Mouse (Mus musculus) heart, embryonic 13.5 days (tissue): ENCODE results near the gene Hoxd12. TPM values are rescaled to one million over a fixed set of nuclear protein-coding genes. Genes with fewer than 3 reads are reported as not detected.
A peak's percentile ranks its signal among the peaks of the same experiment; 100 is the strongest.

ENCODE experiments used
- ATAC-seq: fragments of 200-750 bp; cut with Nextera tagmentation; 2 replicates; pipeline ENCODE4 v1.8.0; 2017; ENCODE audit warnings: moderate TSS enrichment; ENCODE audit not compliant: insufficient number of reproducible peaks, low FRiP score, low TSS enrichment; ENCODE audit errors: extremely low read depth
- H3K27ac ChIP-seq: fragments of 300-500 bp; sonication (generic); replicated peaks from 2 replicates; pipeline ENCODE4 v1.5.1; 2015; ENCODE audit warnings: moderate library complexity, mild to moderate bottlenecking, inconsistent platforms
- H3K27me3 ChIP-seq: fragments of 300-500 bp; sonication (generic); replicated peaks from 2 replicates; pipeline ENCODE4 v1.6.1; 2015; ENCODE audit warnings: mild to moderate bottlenecking, inconsistent platforms
- H3K36me3 ChIP-seq: fragments of 300-500 bp; sonication (generic); 2 replicates; pipeline ENCODE4 v1.6.1; 2015; ENCODE audit warnings: mild to moderate bottlenecking, inconsistent platforms
- H3K4me1 ChIP-seq: fragments of 300-500 bp; sonication (generic); 2 replicates; pipeline ENCODE4 v1.6.1; 2015; ENCODE audit warnings: inconsistent platforms
- H3K4me2 ChIP-seq: fragments of 300-500 bp; sonication (generic); 2 replicates; pipeline ENCODE4 v1.6.1; 2015; ENCODE audit warnings: inconsistent platforms, mild to moderate bottlenecking, moderate library complexity
- H3K4me3 ChIP-seq: fragments of 300-500 bp; sonication (generic); 2 replicates; pipeline ENCODE4 v1.5.1; 2015; ENCODE audit warnings: moderate library complexity, mild to moderate bottlenecking, inconsistent platforms
- H3K9ac ChIP-seq: fragments of 300-500 bp; sonication (generic); 2 replicates; pipeline ENCODE4 v1.6.1; 2015; ENCODE audit warnings: inconsistent platforms, mild to moderate bottlenecking, moderate library complexity
- H3K9me3 ChIP-seq: fragments of 300-500 bp; sonication (generic); 2 replicates; pipeline ENCODE4 v1.6.1; 2016; ENCODE audit warnings: inconsistent platforms
- WGBS: fragments of 180-500 bp; shearing (Covaris S2); methylation state at CpG from one replicate; pipeline ENCODE4 v1.1.7; 2015; ENCODE audit warnings: mixed read lengths; 5-methylcytosine and 5-hydroxymethylcytosine counted together
- polyA plus RNA-seq: library from polyadenylated mRNA; unstranded; fragments of >200 nt; fragmentation: Nextera tagmentation; extraction: Ambion mirVana; gene quantifications from 2 replicates; pipeline ENCODE4 v1.2.1, GENCODE M21; 2015

Hoxd12 gene
- polyA plus RNA-seq, 1 experiment from 2014 or later, result not detected

DNA sequence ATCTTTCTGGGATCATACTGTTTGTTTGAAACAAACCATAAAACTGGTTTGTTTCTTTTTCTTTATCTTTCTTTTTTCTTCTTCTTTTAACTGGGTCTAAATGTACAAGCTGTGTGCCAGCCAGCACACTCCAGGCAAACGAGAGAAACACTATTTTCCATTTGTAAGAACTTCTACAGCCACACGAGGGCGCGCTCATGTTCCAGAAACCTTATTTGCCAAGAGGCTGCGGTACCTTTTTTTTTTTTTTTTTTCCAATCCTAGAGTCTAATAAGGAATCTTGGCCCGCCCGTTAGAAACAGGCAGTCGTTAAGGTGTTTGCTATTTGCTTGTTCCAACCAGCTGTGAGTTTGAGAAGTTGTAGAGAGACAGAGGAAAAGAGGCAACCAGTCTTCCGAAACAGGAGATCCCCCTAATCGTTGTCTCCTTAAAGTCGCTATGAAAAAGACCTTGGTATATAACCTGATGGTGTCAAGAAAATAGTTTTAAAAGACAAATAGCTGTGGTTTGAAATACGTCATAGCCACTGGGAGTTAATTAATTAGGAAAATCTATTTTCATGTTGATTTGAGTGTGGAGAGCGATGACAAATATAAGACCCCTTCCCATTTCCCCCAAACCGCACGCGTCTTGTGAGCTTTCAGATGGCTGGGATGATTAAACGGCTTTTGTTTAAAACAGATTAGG is 11.6 kb downstream of the Hoxd12 start:
- peaks cover 96% of the 10 kb centered on the region for H3K27me3 ChIP-seq
- H3K9me3 ChIP-seq, result no peaks in the 10 kb centered on the region
- no peak overlapping the region for H3K27ac ChIP-seq
- H3K4me1 ChIP-seq, result peaks cover 16% of the 10 kb centered on the region
- 6% methylated on average over 17 of the region's 17 CpGs for WGBS
- H3K4me3 ChIP-seq, result no peak overlapping the region
- H3K36me3 ChIP-seq, result no peaks in the 10 kb centered on the region
- no peak overlapping the region for H3K9ac ChIP-seq
- no peak for ATAC-seq
- H3K4me2 ChIP-seq, result no peak overlapping the region

- peaks cover 13% of the 10 kb centered on the region for H3K4me1 ChIP-seq
- no peaks in the 10 kb centered on the region for H3K9me3 ChIP-seq
- no peak for ATAC-seq
- no peak overlapping the region for H3K9ac ChIP-seq
- H3K36me3 ChIP-seq, result no peaks in the 10 kb centered on the region
- WGBS, result 2% methylated on average over 27 of the region's 27 CpGs
- H3K27ac ChIP-seq, result no peak overlapping the region
- H3K27me3 ChIP-seq, result peaks cover 96% of the 10 kb centered on the region
- no peak overlapping the region for H3K4me2 ChIP-seq
- H3K4me3 ChIP-seq, result no peak overlapping the region
These were observed 12.3 kb downstream of the Hoxd12 start for GRCm38 (mm10) chr2:74686988-74687697.

DNA sequence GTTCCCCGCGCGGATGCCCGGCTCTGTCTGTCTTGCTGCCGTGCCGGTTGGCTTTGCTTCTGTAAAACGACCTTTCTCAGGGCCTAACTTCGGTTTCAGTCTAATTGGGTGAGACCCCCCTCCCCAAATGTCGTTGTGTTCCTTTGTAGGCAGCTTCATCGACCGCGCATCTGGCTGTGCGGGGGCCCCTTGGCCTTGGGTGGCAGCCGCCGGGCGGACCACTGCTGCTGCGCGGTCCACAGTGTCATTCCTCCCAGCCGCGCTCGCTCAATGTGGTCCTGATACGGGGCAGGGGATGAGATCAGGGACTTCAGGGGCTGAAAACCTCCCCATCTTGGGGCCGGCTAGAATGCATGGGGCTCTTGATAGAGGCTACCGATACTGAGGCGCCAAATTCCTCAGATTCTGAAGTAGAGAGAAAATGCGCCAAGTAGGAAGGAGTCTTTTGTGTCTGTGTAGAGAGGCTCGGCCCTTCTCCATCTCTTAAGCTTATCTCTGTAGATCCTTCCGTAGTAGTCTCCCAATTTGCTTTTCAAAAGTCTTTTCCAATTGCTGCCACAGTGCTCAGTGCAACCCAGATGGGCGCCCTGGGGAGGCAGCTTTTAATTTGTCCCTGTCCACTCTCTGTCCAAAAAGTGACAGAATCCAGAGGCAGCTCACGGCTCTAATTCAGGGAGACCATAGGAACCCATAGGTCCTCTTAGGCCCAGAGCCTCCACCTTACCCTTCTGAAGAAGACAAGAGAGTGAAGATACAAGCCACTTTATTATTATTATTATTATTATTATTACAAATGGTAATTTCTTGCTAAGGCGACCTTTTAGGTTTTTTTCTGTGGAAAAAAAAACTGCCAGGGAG is 13.1 kb downstream of the Hoxd12 start:
- Histone ChIP-seq H3K4me3 (no peak overlapping the region), H3K4me2 (no peak overlapping the region), H3K27ac (no peak overlapping the region), H3K9me3 (no peaks in the 10 kb centered on the region), H3K36me3 (no peaks in the 10 kb centered on the region), H3K27me3 (peaks cover 96% of the 10 kb centered on the region), H3K9ac (no peak overlapping the region), H3K4me1 (peaks cover 9% of the 10 kb centered on the region)
- ATAC-seq, result no peak
- WGBS, result 2% methylated on average over 31 of the region's 31 CpGs

DNA sequence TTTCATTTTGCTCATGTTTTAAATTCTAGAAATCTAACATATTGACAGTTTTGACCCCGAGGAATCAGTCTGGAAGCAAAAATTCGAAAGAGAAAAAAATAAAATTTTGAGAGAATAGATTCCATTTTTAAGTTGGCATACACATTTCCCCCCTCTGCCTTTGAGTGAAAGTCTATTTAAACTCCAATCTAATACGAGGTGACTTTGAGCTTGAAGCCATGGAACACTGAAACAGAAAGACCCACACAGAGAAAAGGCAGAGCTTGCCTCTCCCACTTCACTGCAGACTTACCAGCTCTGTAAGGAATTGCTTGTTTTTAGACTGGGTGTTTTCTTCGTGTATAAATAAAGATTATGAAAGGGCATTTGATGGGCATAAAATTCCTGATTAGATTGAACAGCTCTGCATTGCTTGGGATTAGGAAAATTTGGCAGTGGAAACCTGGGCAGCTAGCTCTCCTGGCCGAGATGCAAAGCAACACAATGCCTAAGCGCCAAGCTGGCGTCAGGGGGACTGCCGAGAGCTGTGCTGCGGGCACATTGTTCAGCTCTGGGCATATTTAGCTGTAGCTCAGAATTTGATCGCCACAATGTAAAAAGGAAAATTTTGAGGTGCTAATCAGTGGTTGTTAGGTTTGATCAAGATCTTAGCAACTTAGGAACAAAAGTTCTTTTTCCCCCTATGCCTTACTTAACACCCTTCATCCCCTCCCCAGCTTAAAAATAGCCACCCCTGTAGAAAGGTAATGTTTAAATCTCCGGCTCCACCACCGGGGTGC is 14.2 kb downstream of the Hoxd12 start:
- Histone ChIP-seq H3K27me3 (peaks cover 96% of the 10 kb centered on the region), H3K9ac (no peak overlapping the region), H3K9me3 (no peaks in the 10 kb centered on the region), H3K4me2 (no peak overlapping the region), H3K4me1 (peaks cover 8% of the 10 kb centered on the region), H3K4me3 (no peak overlapping the region), H3K36me3 (no peaks in the 10 kb centered on the region), H3K27ac (no peak overlapping the region)
- 5% methylated on average over 12 of the region's 12 CpGs for WGBS
- no peak for ATAC-seq

DNA sequence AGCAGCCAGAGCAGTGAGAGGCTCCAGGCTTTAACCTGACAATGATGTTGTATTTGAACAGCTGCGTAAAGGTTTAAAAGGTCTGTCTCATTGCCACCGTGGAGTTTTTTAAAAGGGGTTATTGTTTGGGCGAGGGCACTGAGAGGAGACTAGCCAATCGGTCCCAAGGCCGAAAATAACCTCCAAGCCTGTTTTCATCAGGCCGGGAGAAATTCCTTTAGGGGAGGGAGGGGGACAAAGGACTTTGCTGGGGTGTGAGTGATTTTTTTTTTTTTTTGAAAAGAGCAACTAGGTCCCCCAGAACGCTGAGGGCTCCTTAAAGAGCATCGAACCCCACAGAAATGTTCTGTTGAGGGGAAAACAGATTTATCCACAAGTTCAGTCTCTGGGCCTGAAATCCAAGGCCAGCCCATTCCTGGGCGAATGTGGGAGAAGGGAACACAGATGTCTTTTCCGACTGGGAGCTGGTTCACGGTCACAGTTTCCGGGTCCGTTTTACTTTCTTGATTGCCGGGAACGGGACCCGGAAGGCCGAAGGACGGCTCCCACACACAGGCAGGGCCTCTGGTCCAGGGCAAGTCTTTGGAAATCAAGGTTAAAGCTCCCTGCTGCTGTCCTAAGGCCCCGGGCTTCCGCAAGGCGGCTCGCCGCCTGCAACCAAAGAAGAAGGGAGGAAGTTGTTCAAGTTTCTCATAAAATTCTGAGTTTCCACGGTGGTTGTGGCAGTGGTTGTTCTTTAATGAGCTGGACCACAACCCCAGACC is 14.9 kb downstream of the Hoxd12 start:
- Histone ChIP-seq H3K36me3 (no peaks in the 10 kb centered on the region), H3K9ac (no peak overlapping the region), H3K4me3 (no peak overlapping the region), H3K27me3 (peaks cover 96% of the 10 kb centered on the region), H3K27ac (no peak overlapping the region), H3K4me1 (peaks cover 8% of the 10 kb centered on the region), H3K9me3 (no peaks in the 10 kb centered on the region), H3K4me2 (no peak overlapping the region)
- ATAC-seq, result no peak
- 1% methylated on average over 24 of the region's 24 CpGs for WGBS

DNA sequence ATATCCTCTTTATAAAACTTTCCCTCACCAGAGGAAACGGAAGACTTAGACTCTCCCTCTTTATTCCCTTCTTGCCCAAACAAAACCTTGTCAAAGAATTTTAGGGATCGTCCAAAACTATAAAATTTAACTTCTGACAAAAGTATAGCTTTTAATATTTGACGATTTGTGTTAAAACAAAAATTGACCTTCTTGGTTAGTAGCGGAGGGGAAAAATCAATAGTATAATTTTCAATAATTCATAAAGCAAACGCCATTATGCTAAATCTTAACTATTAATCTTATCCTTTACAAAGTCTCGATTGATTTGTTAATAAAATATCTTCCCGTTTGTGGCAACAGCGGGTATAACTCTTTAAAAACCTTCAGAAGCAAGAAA is 15.5 kb downstream of the Hoxd12 start:
- WGBS, result 5% methylated on average over 8 of the region's 8 CpGs
- no peak overlapping the region for H3K27ac ChIP-seq
- H3K9me3 ChIP-seq, result no peaks in the 10 kb centered on the region
- H3K36me3 ChIP-seq, result no peaks in the 10 kb centered on the region
- no peak overlapping the region for H3K4me2 ChIP-seq
- peaks cover 8% of the 10 kb centered on the region for H3K4me1 ChIP-seq
- H3K4me3 ChIP-seq, result no peak overlapping the region
- ATAC-seq, result no peak
- peaks cover 96% of the 10 kb centered on the region for H3K27me3 ChIP-seq
- no peak overlapping the region for H3K9ac ChIP-seq

GRCm38 (mm10) chr2:74691022-74691951 is 16.5 kb downstream of the Hoxd12 start, which contains the start of gene Hoxd10:
Gene Hoxd10 (plus strand): TSS chr2:74691924.
- 1% methylated on average over 56 of the region's 56 CpGs for WGBS
- Histone ChIP-seq H3K4me3 (peak within 1 kb of the TSS; percentile 30), H3K4me1 (peaks cover 8% of the 10 kb centered on the region), H3K27ac (no peak within 1 kb of the TSS), H3K9ac (no peak within 1 kb of the TSS), H3K4me2 (peak within 1 kb of the TSS; percentile 48), H3K27me3 (peaks cover 97% of the 10 kb centered on the region), H3K9me3 (no peaks in the 10 kb centered on the region), H3K36me3 (no peaks in the 10 kb centered on the region)
- no peak; the same call in 1 of the 2 replicates for ATAC-seq

DNA sequence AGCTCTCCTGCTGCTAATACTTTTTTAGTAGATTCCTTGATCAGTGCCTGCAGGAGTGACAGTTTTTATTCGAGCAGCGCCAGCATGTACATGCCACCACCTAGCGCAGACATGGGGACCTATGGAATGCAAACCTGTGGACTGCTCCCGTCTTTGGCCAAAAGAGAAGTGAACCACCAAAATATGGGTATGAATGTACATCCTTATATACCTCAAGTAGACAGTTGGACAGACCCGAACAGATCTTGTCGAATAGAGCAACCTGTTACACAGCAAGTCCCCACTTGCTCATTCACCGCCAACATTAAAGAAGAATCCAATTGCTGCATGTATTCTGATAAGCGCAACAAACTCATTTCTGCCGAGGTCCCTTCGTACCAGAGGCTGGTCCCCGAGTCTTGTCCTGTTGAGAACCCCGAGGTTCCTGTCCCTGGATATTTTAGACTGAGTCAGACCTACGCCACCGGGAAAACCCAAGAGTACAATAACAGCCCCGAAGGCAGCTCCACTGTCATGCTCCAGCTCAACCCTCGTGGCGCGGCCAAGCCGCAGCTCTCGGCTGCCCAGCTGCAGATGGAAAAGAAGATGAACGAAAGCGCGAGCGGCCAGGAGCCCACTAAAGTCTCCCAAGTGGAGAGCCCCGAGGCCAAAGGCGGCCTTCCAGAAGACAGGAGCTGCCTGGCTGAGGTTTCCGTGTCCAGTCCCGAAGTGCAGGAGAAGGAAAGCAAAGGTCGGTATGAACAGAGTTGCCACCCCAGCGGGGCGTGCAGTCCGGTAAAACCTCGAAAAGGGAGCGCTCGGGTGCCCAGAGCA is 17.4 kb downstream of the Hoxd12 start:
- Histone ChIP-seq H3K4me2 (no peak overlapping the region), H3K9me3 (no peaks in the 10 kb centered on the region), H3K36me3 (no peaks in the 10 kb centered on the region), H3K27ac (no peak overlapping the region), H3K4me3 (no peak overlapping the region), H3K4me1 (peaks cover 8% of the 10 kb centered on the region), H3K9ac (no peak overlapping the region), H3K27me3 (peaks cover 97% of the 10 kb centered on the region)
- WGBS, result 4% methylated on average over 35 of the region's 35 CpGs
- no peak; the same call in 1 of the 2 replicates for ATAC-seq

GRCm38 (mm10) chr2:74692808-74693431 is 18.1 kb downstream of the Hoxd12 start:
- no peaks in the 10 kb centered on the region for H3K36me3 ChIP-seq
- H3K4me3 ChIP-seq, result no peak overlapping the region
- H3K4me2 ChIP-seq, result no peak overlapping the region
- H3K27me3 ChIP-seq, result peaks cover 97% of the 10 kb centered on the region
- no peaks in the 10 kb centered on the region for H3K9me3 ChIP-seq
- H3K9ac ChIP-seq, result no peak overlapping the region
- H3K27ac ChIP-seq, result no peak overlapping the region
- WGBS, result 1% methylated on average over 20 of the region's 20 CpGs
- H3K4me1 ChIP-seq, result peaks cover 14% of the 10 kb centered on the region
- ATAC-seq, result no peak
